Mouse (Mus musculus) limb, embryonic 15.5 days (tissue): ENCODE measurements around the gene Thrsp. TPM values are rescaled to one million over a fixed set of nuclear protein-coding genes. Genes with fewer than 3 reads are reported as not detected.

ENCODE experiments used
- polyA plus RNA-seq: library from polyadenylated mRNA; unstranded; fragments of >200 nt; fragmentation: Nextera tagmentation; extraction: Ambion mirVana; gene quantifications from 2 replicates; pipeline ENCODE4 v1.2.1, GENCODE M21; 2015

Thrsp gene
- polyA plus RNA-seq, 1 experiment from 2014 or later: 0.91 TPM

Other genes starting within 250 kb of the Thrsp start
- 1.6 and 2.2 TPM in 2 replicates for gene Usp35, start 85.7 kb downstream of the Thrsp start, polyA plus RNA-seq
- 4.0 and 4.4 TPM in 2 replicates for gene Kctd21, start 85.4 kb downstream of the Thrsp start, polyA plus RNA-seq
- gene Alg8, start 46.1 kb downstream of the Thrsp start, polyA plus RNA-seq: 31.5 and 33.0 TPM in 2 replicates
- gene Ndufc2, start 17.7 kb downstream of the Thrsp start, polyA plus RNA-seq: 291 and 303 TPM in 2 replicates
- 3.2 and 3.4 TPM in 2 replicates for gene Kctd14, start 33.6 kb upstream of the Thrsp start, polyA plus RNA-seq
- 40.6 and 43.3 TPM in 2 replicates for gene Ints4, start 63.2 kb upstream of the Thrsp start, polyA plus RNA-seq
- gene Aamdc, start 161.8 kb upstream of the Thrsp start, polyA plus RNA-seq: 72.2 and 97.0 TPM in 2 replicates
- 19.7 and 22.8 TPM in 2 replicates for gene Rsf1, start 162.2 kb upstream of the Thrsp start, polyA plus RNA-seq